Mouse (Mus musculus) mesoderm, embryonic 11.5 days (tissue): ENCODE results near the gene Rnf44.

ENCODE experiments used
- DNase-seq: peaks from one replicate; pipeline ENCODE4 v3.0.0-alpha.2; 2012; ENCODE audit warnings: low read depth, low spot score

Gene Rnf44

GRCm38 (mm10) chr13:54687096-54687495 is 6.6 kb downstream of the Rnf44 start:
- peak; percentile 84 for DNase-seq

GRCm38 (mm10) chr13:54686139-54687053 is 7.3 kb downstream of the Rnf44 start:
- DNase-seq, result peak; percentile 27

- DNase-seq, result peak; percentile 66
These were observed 8.5 kb downstream of the Rnf44 start for GRCm38 (mm10) chr13:54685174-54685573.

- DNase-seq, result no peak
These were observed 9.4 kb downstream of the Rnf44 start for GRCm38 (mm10) chr13:54684140-54684896.

- no peak for DNase-seq
These were observed 10.4 kb downstream of the Rnf44 start for GRCm38 (mm10) chr13:54683301-54683700.

- DNase-seq, result no peak
These were observed 12.4 kb downstream of the Rnf44 start for GRCm38 (mm10) chr13:54681291-54681690.

GRCm38 (mm10) chr13:54680184-54680853 is 13.4 kb downstream of the Rnf44 start:
- no peak for DNase-seq

- no peak for DNase-seq
These were observed 15.4 kb downstream of the Rnf44 start for GRCm38 (mm10) chr13:54678263-54678662.

- peak; percentile 34 for DNase-seq
These were observed 17.7 kb downstream of the Rnf44 start for GRCm38 (mm10) chr13:54675895-54676590.

- DNase-seq, result peak; percentile 43
These were observed 23.2 kb downstream of the Rnf44 start for GRCm38 (mm10) chr13:54670491-54670890.

GRCm38 (mm10) chr13:54665062-54665461 is 28.6 kb downstream of the Rnf44 start:
- no peak for DNase-seq

- DNase-seq, result no peak
These were observed 29.2 kb downstream of the Rnf44 start for GRCm38 (mm10) chr13:54664509-54664908.

GRCm38 (mm10) chr13:54663999-54664398 is 29.7 kb downstream of the Rnf44 start:
- DNase-seq, result no peak

GRCm38 (mm10) chr13:54661358-54661757 is 32.3 kb downstream of the Rnf44 start:
- DNase-seq, result no peak

- no peak for DNase-seq
These were observed 32.8 kb downstream of the Rnf44 start for GRCm38 (mm10) chr13:54660877-54661276.

- no peak for DNase-seq
These were observed 43.2 kb downstream of the Rnf44 start for GRCm38 (mm10) chr13:54650461-54650860.

GRCm38 (mm10) chr13:54635011-54635410 is 58.7 kb downstream of the Rnf44 start:
- DNase-seq, result no peak

GRCm38 (mm10) chr13:54632731-54633277 is 60.9 kb downstream of the Rnf44 start:
- DNase-seq, result no peak
